Mouse (Mus musculus) G1E (cell line): ENCODE results near the gene Pde8a.

Experiments used
- CTCF ChIP-seq: IDR thresholded peaks from 2 replicates; pipeline ENCODE4 v1.5.1; 2012; ENCODE audit warnings: low read depth, low read length, inconsistent platforms, mixed read lengths
- GATA1 ChIP-seq: IDR thresholded peaks from 2 replicates; pipeline ENCODE4 v1.6.1; 2012; ENCODE audit warnings: borderline replicate concordance, low read length, inconsistent platforms, mixed read lengths

- TF ChIP-seq CTCF, result no peak
- TF ChIP-seq GATA1, result no peak
These were observed 3.3 kb upstream of the Pde8a start for GRCm38 (mm10) chr7:81209979-81210685.
